Mouse (Mus musculus): ENCODE data around the gene Dlx4.
A peak's percentile ranks its signal among the peaks of the same experiment; 100 is the strongest.

Gene Dlx4

DNA sequence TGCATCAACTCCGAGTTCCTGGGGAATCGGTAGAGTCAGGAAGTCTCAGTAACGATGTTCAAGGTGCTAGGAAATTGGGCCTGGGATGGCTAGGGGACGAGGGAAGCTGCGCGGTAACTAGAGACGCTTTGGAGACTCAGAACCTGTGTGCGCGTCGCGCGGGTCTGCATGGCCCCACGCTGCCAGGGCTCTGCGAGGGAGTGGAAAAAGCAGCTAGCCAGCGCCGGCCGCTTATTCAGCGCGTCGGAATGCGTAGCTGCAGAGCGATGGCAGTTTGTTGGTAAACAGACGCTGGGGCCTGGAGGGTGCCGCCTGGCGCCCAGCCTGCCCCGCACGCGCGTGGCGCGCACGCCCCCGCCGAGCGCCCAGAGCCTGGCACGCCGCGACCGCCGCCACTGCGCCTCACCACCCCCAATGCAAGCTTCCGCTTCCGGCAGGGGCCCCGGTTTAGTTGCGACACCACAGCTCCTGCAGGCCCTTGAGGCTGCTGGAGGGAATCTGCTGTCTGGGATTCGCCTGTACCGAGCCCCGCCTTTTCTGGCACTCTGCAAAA is at the start of gene Dlx4:
Dlx4 (minus strand) TSS at position 413 of the 553 bp plus-strand sequence.
- DNase-seq: peak; percentile 60 to 67

DNA sequence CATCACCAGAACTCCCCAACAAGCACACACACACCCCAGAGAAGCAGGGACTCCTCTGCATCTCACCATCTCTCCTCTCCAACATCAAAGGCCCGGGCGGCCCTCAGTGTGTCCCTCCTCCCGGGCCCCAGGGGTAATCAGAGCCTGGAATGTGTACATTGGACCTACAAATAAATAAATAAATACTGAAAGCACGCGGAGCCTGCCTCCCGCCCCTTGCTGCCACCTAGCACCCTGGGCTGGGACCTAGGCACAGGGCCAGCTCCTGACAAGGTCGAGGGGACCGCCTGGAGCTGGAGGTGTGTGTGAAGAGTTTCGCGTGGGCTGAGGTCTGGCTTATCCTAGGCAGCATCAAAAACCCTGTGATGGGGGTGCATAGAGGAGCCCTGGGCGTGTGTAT is 43.8 kb upstream of the Dlx4 start:
- no peak for DNase-seq

DNA sequence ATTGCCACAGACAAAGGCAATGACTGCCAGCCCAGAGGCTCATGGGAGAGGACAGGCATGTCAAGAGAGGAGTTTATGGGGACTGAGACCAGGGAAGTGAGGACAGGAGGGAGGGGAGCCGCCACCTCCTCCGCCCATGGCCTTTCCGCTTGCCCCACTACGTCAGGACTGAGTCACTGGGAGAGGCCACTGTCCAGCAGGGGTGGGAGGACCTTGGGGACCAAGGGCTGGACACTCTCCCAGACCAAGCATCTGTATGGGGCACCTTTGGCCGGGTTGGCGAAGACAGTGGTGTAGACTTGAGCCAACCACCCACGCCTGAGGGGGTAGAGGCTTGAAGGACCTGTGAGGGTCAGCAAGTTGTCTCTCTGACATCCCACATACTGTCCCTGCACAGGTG is 40.8 kb upstream of the Dlx4 start:
- no peak for DNase-seq

DNA sequence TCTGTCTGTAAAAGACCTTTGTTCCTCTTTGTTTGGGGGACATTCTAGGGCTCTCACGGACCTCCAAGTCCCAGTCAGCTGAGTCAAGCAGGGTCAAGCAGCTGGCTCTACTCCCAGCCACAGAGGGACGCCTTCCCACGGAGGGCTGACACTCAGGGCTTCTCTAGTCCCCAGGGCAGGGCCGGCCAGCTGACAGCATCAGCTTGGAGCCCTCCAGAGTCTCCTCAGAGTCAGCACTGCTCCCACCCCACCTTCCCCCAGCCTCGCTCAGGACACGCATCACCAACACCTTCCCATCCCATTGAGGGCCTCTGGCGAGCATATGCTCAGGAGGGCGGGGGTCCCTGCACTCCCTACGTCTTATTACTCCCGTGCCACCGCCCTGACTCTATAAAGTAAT is 39.6 kb upstream of the Dlx4 start:
- DNase-seq: no peak

- DNase-seq: no peak
Measured at GRCm38 (mm10) chr11:95184561-95184960, 38.5 kb upstream of the Dlx4 start.

DNA sequence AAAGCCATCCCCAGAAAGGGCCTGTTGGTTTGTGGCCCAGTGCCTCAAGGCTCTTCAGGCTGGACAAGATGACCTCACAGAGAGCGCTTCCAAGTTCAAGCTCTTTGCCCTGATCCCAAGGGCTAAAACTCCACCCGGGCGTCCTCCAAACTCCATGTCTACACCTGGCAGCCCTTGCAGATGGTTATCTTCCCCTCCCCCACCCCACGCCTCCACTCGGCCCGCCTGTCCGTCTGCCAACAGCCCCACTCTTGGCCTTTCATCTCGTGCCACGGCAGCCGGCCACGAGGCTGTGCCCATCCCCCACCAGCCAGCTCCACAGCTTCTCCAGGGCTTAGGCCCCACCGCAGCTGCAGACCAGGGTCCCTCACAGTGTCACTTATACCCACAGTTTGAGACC is 33.2 kb upstream of the Dlx4 start:
- peak; percentile 70 to 76 for DNase-seq

- no peak for DNase-seq
Measured at GRCm38 (mm10) chr11:95165857-95166256, 19.8 kb upstream of the Dlx4 start.

DNA sequence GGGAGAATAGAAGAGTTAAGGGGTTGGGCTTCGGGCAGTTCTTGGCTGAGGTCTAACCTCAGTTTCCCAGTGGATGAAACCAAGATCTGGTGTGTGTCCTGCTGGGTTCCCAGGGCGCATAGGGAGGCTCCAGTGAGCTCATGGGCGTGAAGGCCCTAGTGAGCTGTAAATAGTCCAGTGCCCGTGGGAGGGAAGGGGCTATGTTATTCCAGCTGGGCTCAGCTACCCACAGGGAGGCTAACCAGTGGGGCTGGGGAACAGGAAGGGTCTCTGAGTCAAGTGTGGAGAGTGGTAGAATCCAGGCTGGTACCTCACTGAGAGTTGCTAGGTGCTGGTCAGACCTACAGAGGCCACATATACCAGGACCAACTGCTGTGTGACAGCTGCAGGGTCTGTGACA is 15.6 kb upstream of the Dlx4 start:
- no peak for DNase-seq

GRCm38 (mm10) chr11:95160693-95161092 is 14.6 kb upstream of the Dlx4 start:
- DNase-seq: peak in 1 of 2 experiments; percentile 36

GRCm38 (mm10) chr11:95159763-95160371 is 13.8 kb upstream of the Dlx4 start:
- DNase-seq: no peak

- peak in 1 of 2 experiments; percentile 43 for DNase-seq
Measured at GRCm38 (mm10) chr11:95157872-95158271, 11.8 kb upstream of the Dlx4 start.

GRCm38 (mm10) chr11:95157356-95157755 is 11.3 kb upstream of the Dlx4 start:
- DNase-seq: no peak

GRCm38 (mm10) chr11:95155511-95155910 is 9.4 kb upstream of the Dlx4 start:
- DNase-seq: no peak

GRCm38 (mm10) chr11:95153681-95154080 is 7.6 kb upstream of the Dlx4 start:
- no peak for DNase-seq

- DNase-seq: peak in 1 of 2 experiments; percentile 34
Measured at GRCm38 (mm10) chr11:95153116-95153515, 7.1 kb upstream of the Dlx4 start.

- DNase-seq: peak; percentile 68 to 78
Measured at GRCm38 (mm10) chr11:95150269-95151049, 4.4 kb upstream of the Dlx4 start.

DNA sequence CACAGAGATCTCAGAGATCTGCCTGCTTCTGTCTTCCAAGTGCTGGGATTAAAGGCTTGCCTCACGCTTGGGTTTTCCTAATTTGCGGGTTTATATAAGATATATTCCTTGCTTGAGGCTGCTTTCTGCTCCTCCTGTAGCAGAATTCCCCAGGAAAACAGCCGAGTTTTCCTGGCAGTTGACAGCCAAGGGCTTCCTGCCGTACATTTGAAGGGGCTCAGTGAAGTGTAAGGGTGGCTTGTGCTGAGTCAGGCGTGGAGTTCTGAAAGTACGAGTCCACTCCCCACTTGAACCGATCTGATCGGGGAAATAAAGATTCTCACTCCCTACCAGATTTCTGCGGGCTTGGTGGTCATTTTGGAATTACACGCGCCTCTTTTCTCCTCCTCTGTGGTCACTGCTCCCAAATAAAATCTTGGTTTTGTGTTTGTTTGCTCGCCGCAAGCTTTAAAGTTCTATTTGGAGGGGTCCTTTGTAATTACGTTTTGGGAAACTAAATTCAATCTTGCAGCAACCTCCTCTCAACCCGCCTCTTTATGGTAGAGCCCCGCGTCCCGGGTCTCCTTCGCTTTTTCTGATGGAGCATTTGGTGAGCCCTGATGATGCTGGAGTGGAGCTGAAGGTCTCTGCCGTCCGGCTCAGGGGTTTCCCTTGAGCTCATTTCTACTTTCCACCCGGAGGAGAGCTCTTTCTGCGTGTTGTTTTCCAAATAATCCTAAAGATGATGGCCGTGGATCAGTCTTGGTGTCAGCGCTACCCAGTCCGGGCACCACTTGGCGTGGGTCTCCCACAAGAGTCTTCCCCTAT is 3.6 kb upstream of the Dlx4 start:
- no peak for DNase-seq

DNA sequence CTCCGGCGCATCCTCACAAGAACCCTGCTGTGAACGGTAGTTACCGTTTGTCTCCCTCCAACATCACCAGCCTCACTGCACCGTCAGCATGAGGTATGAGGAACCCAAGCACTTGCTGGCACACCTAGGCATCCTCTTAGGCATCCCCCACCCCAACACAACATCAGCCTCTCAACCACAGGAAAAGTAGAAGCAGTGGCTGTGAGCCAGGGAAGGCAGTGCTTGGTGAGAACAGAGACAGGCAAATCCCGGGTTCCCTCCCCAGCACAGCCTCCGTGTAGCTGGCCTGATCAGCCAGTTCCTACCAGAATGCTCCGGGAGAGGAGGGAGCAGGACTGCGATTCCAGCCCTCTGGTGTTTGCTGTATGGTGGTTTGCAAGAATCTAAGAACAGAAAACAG is 2.7 kb upstream of the Dlx4 start:
- DNase-seq: no peak

- DNase-seq: no peak
Measured at GRCm38 (mm10) chr11:95144946-95145483, 1.0 kb downstream of the Dlx4 start.

DNA sequence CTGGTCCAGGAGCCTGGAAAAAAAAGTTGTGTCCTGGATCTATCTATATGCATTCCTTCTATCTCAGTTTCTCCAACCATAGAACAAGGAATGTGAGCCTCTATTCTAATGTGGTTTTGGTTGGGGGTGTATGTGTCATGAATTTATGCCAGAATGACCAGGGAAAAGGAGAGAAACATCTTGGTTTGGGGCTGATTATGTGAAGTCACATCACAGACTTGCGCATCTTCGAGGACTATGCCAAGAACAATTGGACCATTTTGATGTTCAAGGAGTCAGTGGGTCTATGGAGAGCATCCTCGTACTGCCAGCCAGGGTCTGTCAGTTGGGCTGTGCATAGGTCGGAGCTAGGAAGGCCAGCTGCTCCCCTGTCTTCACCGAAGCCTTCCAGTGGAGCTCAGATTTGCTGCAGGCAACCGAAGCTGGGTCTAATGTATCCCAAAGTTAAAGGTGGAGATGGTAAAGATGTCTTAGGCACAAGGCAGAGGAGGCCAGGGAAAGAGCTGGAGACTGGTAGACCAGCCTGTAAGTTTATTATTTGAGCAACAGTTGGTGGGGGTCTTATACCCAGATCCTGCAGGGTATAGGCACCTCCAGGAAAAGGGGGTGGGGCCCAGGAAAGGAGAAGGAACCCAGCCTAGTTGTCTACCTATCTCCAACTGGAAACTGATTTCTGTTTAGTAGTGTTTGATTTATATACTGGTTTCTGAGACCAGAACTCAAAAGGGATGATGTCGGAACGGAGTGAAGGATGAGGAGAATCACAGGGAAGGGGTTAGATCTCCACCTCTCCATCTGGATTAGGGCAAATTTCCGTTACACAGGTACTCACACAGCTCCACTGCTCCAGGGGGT is 1.7 kb downstream of the Dlx4 start:
- no peak for DNase-seq

DNA sequence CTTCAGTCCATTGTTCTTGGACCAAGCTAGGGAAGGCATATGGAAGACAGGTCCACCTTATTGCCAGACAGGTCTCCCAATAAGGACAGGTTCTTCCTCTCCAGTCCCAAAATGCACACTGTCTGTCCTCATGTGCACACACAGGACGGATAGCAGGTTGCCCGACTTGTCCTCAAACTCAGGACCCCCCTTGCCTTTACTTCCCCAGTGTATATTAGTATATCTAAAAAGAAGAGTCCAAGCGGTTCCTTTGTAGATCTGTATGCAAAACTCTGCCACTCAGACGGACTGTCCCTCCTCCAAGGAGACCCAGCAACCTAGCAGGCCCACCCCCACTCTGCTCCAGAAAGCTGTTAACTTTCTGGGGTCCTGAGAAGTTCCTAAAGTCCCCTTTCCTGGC is 2.4 kb downstream of the Dlx4 start:
- no peak for DNase-seq

- DNase-seq: peak; percentile 68 to 76
Measured at GRCm38 (mm10) chr11:95142980-95143575, 3.0 kb downstream of the Dlx4 start.
